Mouse (Mus musculus) liver, postnatal 0 days (tissue): ENCODE measurements around the gene Map3k21.

Source experiments
- CTCF ChIP-seq: sonication (generic); IDR thresholded peaks from 2 replicates; pipeline ENCODE4 v1.5.1; 2016; ENCODE audit warnings: antibody characterized with exemption, low read depth
- EP300 ChIP-seq: IDR thresholded peaks from 2 replicates; pipeline ENCODE4 v1.6.1; 2016; ENCODE audit warnings: antibody characterized with exemption, low read depth, mild to moderate bottlenecking

- no peak for TF ChIP-seq EP300
- no peak for TF ChIP-seq CTCF
These were observed 20.2 kb downstream of the Map3k21 start for GRCm38 (mm10) chr8:125930276-125931046.
